Mouse (Mus musculus): ENCODE data around the gene Cryzl2. TPM values are rescaled to one million over a fixed set of nuclear protein-coding genes. Genes with fewer than 3 reads are reported as not detected.

Gene Cryzl2
- total and polyA plus RNA-seq, 2 experiments from 2014 or later: 11.4 to 11.6 TPM

- DNase-seq (ENCODE audit: low spot score) (no peak), ATAC-seq (no peak)
- Histone ChIP-seq H3K27ac (no peak overlapping the region), H3K27me3 (ENCODE audit: insufficient read depth, low read length) (no peaks in the 10 kb centered on the region), H3K9ac (replicated peaks; ENCODE audit: low read length) (no peak overlapping the region), H3K4me1 (ENCODE audit: insufficient read depth, low read length) (peaks cover 3% of the 10 kb centered on the region; the same call in 1 of the 2 replicates), H3K9me3 (ENCODE audit: low read length) (no peaks in the 10 kb centered on the region), H3K4me3 (ENCODE audit: low read length) (no peak overlapping the region), H3K4me2 (ENCODE audit: low read depth, low read length) (no peak overlapping the region), H3K36me3 (ENCODE audit: insufficient read depth, low read length) (no peaks in the 10 kb centered on the region)
- 66% methylated on average over 6 of the region's 6 CpGs for WGBS
- no peak for TF ChIP-seq CTCF (IDR thresholded peaks at IDR 0.05; ENCODE audit: low read depth)
Measured at GRCm38 (mm10) chr1:157454876-157455275, 3.5 kb upstream of the Cryzl2 start.

GRCm38 (mm10) chr1:157457789-157458188 is 588 bp upstream of the Cryzl2 start:
- H3K4me1 ChIP-seq (ENCODE audit: insufficient read depth, low read length): no peaks in the 10 kb centered on the region
- no peaks in the 10 kb centered on the region for H3K27me3 ChIP-seq (ENCODE audit: insufficient read depth, low read length)
- no peak for TF ChIP-seq CTCF (IDR thresholded peaks at IDR 0.05; ENCODE audit: low read depth)
- no peak overlapping the region for H3K9ac ChIP-seq (replicated peaks; ENCODE audit: low read length)
- H3K36me3 ChIP-seq (ENCODE audit: insufficient read depth, low read length): no peaks in the 10 kb centered on the region
- ATAC-seq (no peak), DNase-seq (ENCODE audit: low spot score) (no peak)
- no peak overlapping the region for H3K4me2 ChIP-seq (ENCODE audit: low read depth, low read length)
- no peaks in the 10 kb centered on the region for H3K9me3 ChIP-seq (ENCODE audit: low read length)
- no peak overlapping the region for H3K27ac ChIP-seq
- WGBS: 60% methylated on average over 3 of the region's 3 CpGs
- H3K4me3 ChIP-seq (ENCODE audit: low read length): no peak overlapping the region

GRCm38 (mm10) chr1:157459904-157460303 is 1.5 kb downstream of the Cryzl2 start:
- TF ChIP-seq CTCF (IDR thresholded peaks at IDR 0.05; ENCODE audit: low read depth): no peak
- H3K27ac ChIP-seq: no peak overlapping the region
- no peak for DNase-seq (ENCODE audit: low spot score)
- H3K27me3 ChIP-seq (ENCODE audit: insufficient read depth, low read length): no peaks in the 10 kb centered on the region
- H3K9ac ChIP-seq (replicated peaks; ENCODE audit: low read length): no peak overlapping the region
- WGBS: 92% methylated on average over 5 of the region's 5 CpGs
- H3K4me3 ChIP-seq (ENCODE audit: low read length): no peak overlapping the region
- no peaks in the 10 kb centered on the region for H3K4me1 ChIP-seq (ENCODE audit: insufficient read depth, low read length)
- no peaks in the 10 kb centered on the region for H3K36me3 ChIP-seq (ENCODE audit: insufficient read depth, low read length)
- no peak overlapping the region for H3K4me2 ChIP-seq (ENCODE audit: low read depth, low read length)
- H3K9me3 ChIP-seq (ENCODE audit: low read length): no peaks in the 10 kb centered on the region
- no peak for ATAC-seq

- no peak for ATAC-seq
- Histone ChIP-seq H3K4me2 (ENCODE audit: low read depth, low read length) (no peak overlapping the region), H3K36me3 (ENCODE audit: insufficient read depth, low read length) (no peaks in the 10 kb centered on the region), H3K4me3 (ENCODE audit: low read length) (no peak overlapping the region), H3K27me3 (ENCODE audit: insufficient read depth, low read length) (no peaks in the 10 kb centered on the region), H3K27ac (no peak overlapping the region), H3K4me1 (ENCODE audit: insufficient read depth, low read length) (no peaks in the 10 kb centered on the region), H3K9ac (replicated peaks; ENCODE audit: low read length) (no peak overlapping the region), H3K9me3 (ENCODE audit: low read length) (no peaks in the 10 kb centered on the region)
- WGBS: 98% methylated on average over 5 of the region's 5 CpGs
- TF ChIP-seq CTCF (IDR thresholded peaks at IDR 0.05; ENCODE audit: low read depth): no peak
- DNase-seq (ENCODE audit: low spot score): no peak
Measured at GRCm38 (mm10) chr1:157461276-157461675, 2.9 kb downstream of the Cryzl2 start.

GRCm38 (mm10) chr1:157462336-157462735 is 4.0 kb downstream of the Cryzl2 start:
- 56% methylated on average over 3 of the region's 3 CpGs for WGBS
- TF ChIP-seq CTCF (IDR thresholded peaks at IDR 0.05; ENCODE audit: low read depth): no peak

GRCm38 (mm10) chr1:157465194-157465593 is 6.8 kb downstream of the Cryzl2 start:
- H3K36me3 ChIP-seq (ENCODE audit: insufficient read depth, low read length): no peaks in the 10 kb centered on the region
- no peak overlapping the region for H3K9ac ChIP-seq (replicated peaks; ENCODE audit: low read length)
- no peak overlapping the region for H3K4me3 ChIP-seq (ENCODE audit: low read length)
- no peaks in the 10 kb centered on the region for H3K27me3 ChIP-seq (ENCODE audit: insufficient read depth, low read length)
- H3K9me3 ChIP-seq (ENCODE audit: low read length): no peaks in the 10 kb centered on the region
- no peak for ATAC-seq
- peak; percentile 53 for TF ChIP-seq CTCF (IDR thresholded peaks at IDR 0.05; ENCODE audit: low read depth)
- no peaks in the 10 kb centered on the region for H3K4me1 ChIP-seq (ENCODE audit: insufficient read depth, low read length)
- H3K4me2 ChIP-seq (ENCODE audit: low read depth, low read length): no peak overlapping the region
- no peak overlapping the region for H3K27ac ChIP-seq
- DNase-seq (ENCODE audit: low spot score): peak; percentile 25
- 77% methylated on average over 3 of the region's 3 CpGs for WGBS

More at GRCm38 (mm10) chr1:157462336-157462735, 4.0 kb downstream of the Cryzl2 start:
- DNase-seq (ENCODE audit: low spot score): no peak
- no peaks in the 10 kb centered on the region for H3K36me3 ChIP-seq (ENCODE audit: insufficient read depth, low read length)
- H3K27me3 ChIP-seq (ENCODE audit: insufficient read depth, low read length): no peaks in the 10 kb centered on the region
- no peak overlapping the region for H3K9ac ChIP-seq (replicated peaks; ENCODE audit: low read length)
- H3K4me2 ChIP-seq (ENCODE audit: low read depth, low read length): no peak overlapping the region
- H3K27ac ChIP-seq: no peak overlapping the region
- no peak overlapping the region for H3K4me3 ChIP-seq (ENCODE audit: low read length)
- H3K4me1 ChIP-seq (ENCODE audit: insufficient read depth, low read length): no peaks in the 10 kb centered on the region
- no peak for ATAC-seq
- H3K9me3 ChIP-seq (ENCODE audit: low read length): no peaks in the 10 kb centered on the region

GRCm38 (mm10) chr1:157467866-157468265 is 9.5 kb downstream of the Cryzl2 start:
- no peaks in the 10 kb centered on the region for H3K27me3 ChIP-seq (ENCODE audit: insufficient read depth, low read length)
- H3K4me1 ChIP-seq (ENCODE audit: insufficient read depth, low read length): no peaks in the 10 kb centered on the region
- no peaks in the 10 kb centered on the region for H3K36me3 ChIP-seq (ENCODE audit: insufficient read depth, low read length)
- ATAC-seq (no peak), DNase-seq (ENCODE audit: low spot score) (no peak)
- H3K9me3 ChIP-seq (ENCODE audit: low read length): no peaks in the 10 kb centered on the region
- WGBS: 96% methylated on average over 8 of the region's 8 CpGs
- no peak for TF ChIP-seq CTCF (IDR thresholded peaks at IDR 0.05; ENCODE audit: low read depth)
- no peak overlapping the region for H3K4me2 ChIP-seq (ENCODE audit: low read depth, low read length)
- H3K9ac ChIP-seq (replicated peaks; ENCODE audit: low read length): no peak overlapping the region
- no peak overlapping the region for H3K4me3 ChIP-seq (ENCODE audit: low read length)
- no peak overlapping the region for H3K27ac ChIP-seq
